Comparison of ENCODE assay signal across 8 mouse cellular contexts in the genomic region with DNA sequence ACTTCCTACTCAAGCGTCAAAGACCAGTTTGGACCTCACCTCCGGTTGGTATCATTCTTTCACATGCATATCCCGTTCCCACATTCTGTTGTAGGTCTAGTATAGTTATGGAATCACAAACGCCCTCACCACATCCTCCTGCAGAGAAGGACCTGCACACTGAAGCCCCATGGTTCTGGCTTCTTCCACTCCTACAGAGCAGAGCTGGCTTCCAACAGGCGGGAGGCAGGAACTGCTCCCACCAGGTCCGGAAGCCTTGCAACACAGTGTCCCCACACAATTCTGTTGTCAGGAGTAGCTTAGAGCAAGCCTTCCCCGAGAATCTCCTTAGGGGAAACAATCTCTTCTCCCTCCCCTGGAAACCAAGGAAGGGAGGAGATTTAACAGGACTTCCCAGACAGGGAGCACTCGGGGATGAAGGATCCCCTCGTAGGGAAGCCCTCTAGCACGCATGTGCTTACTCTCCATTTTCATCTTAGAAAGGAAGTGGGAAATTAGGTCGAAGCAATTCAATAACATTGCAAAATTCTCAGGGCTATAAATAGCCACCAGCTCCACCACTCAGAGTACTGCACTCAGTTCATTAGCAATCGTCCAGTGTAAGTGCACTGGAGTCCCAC. TPM values are rescaled to one million over a fixed set of nuclear protein-coding genes. Genes with fewer than 3 reads are reported as not detected.
DNase-seq lines count a peak whose midpoint lies in the region; ATAC-seq lines count a peak whose summit lies in the region.

No protein-coding gene starts in this region.

- H3K79me2 ChIP-seq in macrophage (ENCODE audit: inconsistent target), result peaks cover 63% of the 10 kb centered on the region

- H3K36me3 ChIP-seq in kidney, embryonic 14.5 days (ENCODE audit: control insufficient read depth, insufficient read depth, low read length), result peaks cover 4% of the 10 kb centered on the region
- H3K36me3 ChIP-seq in macrophage (ENCODE audit: inconsistent target), result peaks cover 7% of the 10 kb centered on the region; the same call in 1 of the 2 replicates

- no peak for ATAC-seq in kidney, embryonic 14.5 days (ENCODE audit: low FRiP score, low TSS enrichment)
- ATAC-seq in granulocyte monocyte progenitor cell, adult 5-6 weeks (replicated peaks; ENCODE audit: poor library complexity, severe bottlenecking), result peak; percentile 59

- peak overlapping the region; percentile 69 for H3K27ac ChIP-seq in kidney, embryonic 14.5 days (ENCODE audit: low read depth, low read length)
- peak overlapping the region; percentile 80 for H3K27ac ChIP-seq in brown adipose tissue, adult 24 weeks (replicated peaks; ENCODE audit: low read depth, low read length)
- H3K27ac ChIP-seq in macrophage, result peak overlapping the region; percentile 94

- H3K9me3 ChIP-seq in kidney, embryonic 14.5 days (ENCODE audit: control insufficient read depth, low read length), result no peaks in the 10 kb centered on the region

- H3K9ac ChIP-seq in kidney, embryonic 14.5 days (ENCODE audit: low read depth, low read length), result no peak overlapping the region

- H3K4me2 ChIP-seq in kidney, embryonic 14.5 days (replicated peaks; ENCODE audit: low read depth, low read length), result no peak overlapping the region

- H3K4me3 ChIP-seq in kidney, embryonic 14.5 days (ENCODE audit: low read length), result no peak overlapping the region
- peak overlapping the region; percentile 24; the same call in 1 of the 2 replicates for H3K4me3 ChIP-seq in brown adipose tissue, adult 24 weeks (ENCODE audit: insufficient read depth, low read depth, low read length)
- H3K4me3 ChIP-seq in macrophage (ENCODE audit: inconsistent target), result peak overlapping the region; percentile 12; the same call in 1 of the 2 replicates

- H3K27me3 ChIP-seq in kidney, embryonic 14.5 days (ENCODE audit: control insufficient read depth, insufficient read depth, low read length), result no peaks in the 10 kb centered on the region

- H3K4me1 ChIP-seq in kidney, embryonic 14.5 days (ENCODE audit: control insufficient read depth, insufficient read depth, low read length), result peaks cover 84% of the 10 kb centered on the region
- H3K4me1 ChIP-seq in brown adipose tissue, adult 24 weeks (ENCODE audit: control insufficient read depth, insufficient read depth, insufficient read length, low read length), result peaks cover 74% of the 10 kb centered on the region

- no peak for DNase-seq in kidney, adult 9 months
- peak; percentile 65 for DNase-seq in kidney, postnatal 10 days
- no peak for DNase-seq in T-cell, adult 2 months (ENCODE audit: low spot score)
- DNase-seq in spleen, adult 18-20 months, result no peak

- WGBS in kidney, embryonic 14.5 days, result 58% methylated on average over 12 of the region's 12 CpGs
- WGBS in macrophage (ENCODE audit: missing documents), result 0% methylated on average over 12 of the region's 12 CpGs

RNA-seq across cellular contexts. Expression of gene Elmo2, which starts 5.6 kb away (rescaled TPM):
- 56.9 and 84.1 TPM in 2 replicates for polyA plus RNA-seq in kidney, embryonic 14.5 days (2014; fragmentation: Nextera tagmentation; extraction: Ambion mirVana)
- 20.5 and 22.4 TPM in 2 replicates for polyA plus RNA-seq in brown adipose tissue, adult 24 weeks (2012; ENCODE audit: insufficient read depth, insufficient read length, missing spikeins)
- 53.2 and 57.9 TPM in 2 replicates for total RNA-seq in granulocyte monocyte progenitor cell, adult 5-6 weeks (2014; fragmentation: Nextera tagmentation)
- 28.5 and 38.8 TPM in 2 replicates for total RNA-seq in granulocyte monocyte progenitor cell, adult 5-6 weeks (2017)
- 100 to 1,000 TPM in 1 of 26 experiments, 10 to 100 TPM in 22, 1 to 10 TPM in 3; 7.7 to 100 (median 40.4) TPM for total RNA-seq in macrophage (2018; cell fraction: chromatin; rRNA removed)
- 10 to 100 TPM; 15.4 to 40.7 (median 27.7) TPM for total RNA-seq in macrophage (2018; cell fraction: cytosol; rRNA removed)
- total RNA-seq in macrophage (2018; cell fraction: nucleus; rRNA removed), result 10 to 100 TPM; 11.9 to 74.8 (median 32.5) TPM
- polyA plus RNA-seq in macrophage (2018), result 29.3 to 43.5 TPM (median 39.1 TPM) in 3 replicates

RNA-seq across cellular contexts. Expression of gene Slc35c2, which starts 33.0 kb away (rescaled TPM):
- 35.4 and 54.1 TPM in 2 replicates for polyA plus RNA-seq in kidney, embryonic 14.5 days (2014; fragmentation: Nextera tagmentation; extraction: Ambion mirVana)
- 12.3 and 12.6 TPM in 2 replicates for polyA plus RNA-seq in brown adipose tissue, adult 24 weeks (2012; ENCODE audit: insufficient read depth, insufficient read length, missing spikeins)
- 90.6 and 93.9 TPM in 2 replicates for total RNA-seq in granulocyte monocyte progenitor cell, adult 5-6 weeks (2014; fragmentation: Nextera tagmentation)
- total RNA-seq in granulocyte monocyte progenitor cell, adult 5-6 weeks (2017), result 79.6 and 89.9 TPM in 2 replicates
- total RNA-seq in macrophage (2018; cell fraction: chromatin; rRNA removed), result 10 to 100 TPM in 15 of 26 experiments, 1 to 10 TPM in 11; 2.0 to 34.1 (median 12.3) TPM
- 10 to 100 TPM; 28.8 to 52.4 (median 40.9) TPM for total RNA-seq in macrophage (2018; cell fraction: cytosol; rRNA removed)
- total RNA-seq in macrophage (2018; cell fraction: nucleus; rRNA removed), result 10 to 100 TPM in 24 of 26 experiments, 1 to 10 TPM in 2; 4.9 to 57.3 (median 27.0) TPM
- polyA plus RNA-seq in macrophage (2018), result 29.3 to 58.1 TPM (median 53.2 TPM) in 3 replicates

RNA-seq across cellular contexts. Expression of gene Zfp663, which starts 47.9 kb away (rescaled TPM):
- 0.67 and 0.88 TPM in 2 replicates for polyA plus RNA-seq in kidney, embryonic 14.5 days (2014; fragmentation: Nextera tagmentation; extraction: Ambion mirVana)
- not detected in 2 replicates for polyA plus RNA-seq in brown adipose tissue, adult 24 weeks (2012; ENCODE audit: insufficient read depth, insufficient read length, missing spikeins)
- total RNA-seq in granulocyte monocyte progenitor cell, adult 5-6 weeks (2014; fragmentation: Nextera tagmentation), result not detected in 2 replicates
- not detected in 2 replicates for total RNA-seq in granulocyte monocyte progenitor cell, adult 5-6 weeks (2017)
- not detected for total RNA-seq in macrophage (2018; cell fraction: chromatin; rRNA removed)
- total RNA-seq in macrophage (2018; cell fraction: cytosol; rRNA removed), result not detected
- total RNA-seq in macrophage (2018; cell fraction: nucleus; rRNA removed), result not detected
- not detected in 3 replicates for polyA plus RNA-seq in macrophage (2018)
